Mouse (Mus musculus): ENCODE data around the gene Cryz. TPM values are rescaled to one million over a fixed set of nuclear protein-coding genes. Genes with fewer than 3 reads are reported as not detected.

Cryz gene
- polyA plus RNA-seq, 1 experiment: 7.6 TPM

GRCm38 (mm10) chr3:154577895-154578294 is 18.6 kb upstream of the Cryz start:
- TF ChIP-seq CTCF (IDR thresholded peaks at IDR 0.05; ENCODE audit: borderline replicate concordance, extremely low read depth, insufficient read depth, insufficient read length): no peak
- no peak for TF ChIP-seq POLR2A (IDR thresholded peaks at IDR 0.05; ENCODE audit: borderline replicate concordance, extremely low read depth, insufficient read depth, insufficient read length, poor library complexity, severe bottlenecking)
- DNase-seq (ENCODE audit: low read depth): no peak

GRCm38 (mm10) chr3:154584351-154584750 is 12.2 kb upstream of the Cryz start:
- no peak for DNase-seq (ENCODE audit: low read depth)
- TF ChIP-seq POLR2A (IDR thresholded peaks at IDR 0.05; ENCODE audit: borderline replicate concordance, extremely low read depth, insufficient read depth, insufficient read length, poor library complexity, severe bottlenecking) (no peak), CTCF (IDR thresholded peaks at IDR 0.05; ENCODE audit: borderline replicate concordance, extremely low read depth, insufficient read depth, insufficient read length) (no peak)

- DNase-seq (ENCODE audit: low read depth): no peak
- no peak for TF ChIP-seq POLR2A (IDR thresholded peaks at IDR 0.05; ENCODE audit: borderline replicate concordance, extremely low read depth, insufficient read depth, insufficient read length, poor library complexity, severe bottlenecking)
- no peak for TF ChIP-seq CTCF (IDR thresholded peaks at IDR 0.05; ENCODE audit: borderline replicate concordance, extremely low read depth, insufficient read depth, insufficient read length)
These were observed 5.5 kb upstream of the Cryz start for GRCm38 (mm10) chr3:154590971-154591370.

- no peak for DNase-seq (ENCODE audit: low read depth)
- TF ChIP-seq CTCF (IDR thresholded peaks at IDR 0.05; ENCODE audit: borderline replicate concordance, extremely low read depth, insufficient read depth, insufficient read length) (no peak), POLR2A (IDR thresholded peaks at IDR 0.05; ENCODE audit: borderline replicate concordance, extremely low read depth, insufficient read depth, insufficient read length, poor library complexity, severe bottlenecking) (no peak)
These were observed 4.9 kb upstream of the Cryz start for GRCm38 (mm10) chr3:154591621-154592020.

- no peak for TF ChIP-seq POLR2A (IDR thresholded peaks at IDR 0.05; ENCODE audit: borderline replicate concordance, extremely low read depth, insufficient read depth, insufficient read length, poor library complexity, severe bottlenecking)
- no peak for TF ChIP-seq CTCF (IDR thresholded peaks at IDR 0.05; ENCODE audit: borderline replicate concordance, extremely low read depth, insufficient read depth, insufficient read length)
- no peak for DNase-seq (ENCODE audit: low read depth)
These were observed 2.9 kb upstream of the Cryz start for GRCm38 (mm10) chr3:154593596-154593995.

- no peak for DNase-seq (ENCODE audit: low read depth)
- TF ChIP-seq POLR2A (IDR thresholded peaks at IDR 0.05; ENCODE audit: borderline replicate concordance, extremely low read depth, insufficient read depth, insufficient read length, poor library complexity, severe bottlenecking) (no peak), CTCF (IDR thresholded peaks at IDR 0.05; ENCODE audit: borderline replicate concordance, extremely low read depth, insufficient read depth, insufficient read length) (no peak)
These were observed 2.4 kb upstream of the Cryz start for GRCm38 (mm10) chr3:154594156-154594555.

- peak; percentile 98 for DNase-seq (ENCODE audit: low read depth)
- TF ChIP-seq CTCF (IDR thresholded peaks at IDR 0.05; ENCODE audit: borderline replicate concordance, extremely low read depth, insufficient read depth, insufficient read length): peak; percentile 62; the same call in 1 of the 2 replicates
- TF ChIP-seq POLR2A (IDR thresholded peaks at IDR 0.05; ENCODE audit: borderline replicate concordance, extremely low read depth, insufficient read depth, insufficient read length, poor library complexity, severe bottlenecking): peak; percentile 42; the same call in 1 of the 2 replicates
These were observed 533 bp downstream of the Cryz start, which contains the start of gene Tyw3 for GRCm38 (mm10) chr3:154596934-154597554. TSS of gene Tyw3 (minus strand) at chr3:154597104.

GRCm38 (mm10) chr3:154597561-154597960 is 1.1 kb downstream of the Cryz start:
- TF ChIP-seq CTCF (IDR thresholded peaks at IDR 0.05; ENCODE audit: borderline replicate concordance, extremely low read depth, insufficient read depth, insufficient read length) (no peak), POLR2A (IDR thresholded peaks at IDR 0.05; ENCODE audit: borderline replicate concordance, extremely low read depth, insufficient read depth, insufficient read length, poor library complexity, severe bottlenecking) (no peak)
- peak; percentile 15 for DNase-seq (ENCODE audit: low read depth)

- no peak for DNase-seq (ENCODE audit: low read depth)
- TF ChIP-seq POLR2A (IDR thresholded peaks at IDR 0.05; ENCODE audit: borderline replicate concordance, extremely low read depth, insufficient read depth, insufficient read length, poor library complexity, severe bottlenecking): no peak
- no peak for TF ChIP-seq CTCF (IDR thresholded peaks at IDR 0.05; ENCODE audit: borderline replicate concordance, extremely low read depth, insufficient read depth, insufficient read length)
These were observed 5.6 kb downstream of the Cryz start for GRCm38 (mm10) chr3:154602141-154602540.

- no peak for DNase-seq (ENCODE audit: low read depth)
These were observed 8.4 kb downstream of the Cryz start for GRCm38 (mm10) chr3:154604871-154605270.

GRCm38 (mm10) chr3:154607896-154608295 is 11.4 kb downstream of the Cryz start:
- no peak for DNase-seq (ENCODE audit: low read depth)
- TF ChIP-seq CTCF (IDR thresholded peaks at IDR 0.05; ENCODE audit: borderline replicate concordance, extremely low read depth, insufficient read depth, insufficient read length) (no peak), POLR2A (IDR thresholded peaks at IDR 0.05; ENCODE audit: borderline replicate concordance, extremely low read depth, insufficient read depth, insufficient read length, poor library complexity, severe bottlenecking) (no peak)

More at GRCm38 (mm10) chr3:154604871-154605270, 8.4 kb downstream of the Cryz start:
- TF ChIP-seq POLR2A (IDR thresholded peaks at IDR 0.05; ENCODE audit: borderline replicate concordance, extremely low read depth, insufficient read depth, insufficient read length, poor library complexity, severe bottlenecking) (no peak), CTCF (IDR thresholded peaks at IDR 0.05; ENCODE audit: borderline replicate concordance, extremely low read depth, insufficient read depth, insufficient read length) (no peak)

- no peak for DNase-seq (ENCODE audit: low read depth)
- TF ChIP-seq POLR2A (IDR thresholded peaks at IDR 0.05; ENCODE audit: borderline replicate concordance, extremely low read depth, insufficient read depth, insufficient read length, poor library complexity, severe bottlenecking) (no peak), CTCF (IDR thresholded peaks at IDR 0.05; ENCODE audit: borderline replicate concordance, extremely low read depth, insufficient read depth, insufficient read length) (no peak)
These were observed 15.4 kb downstream of the Cryz start for GRCm38 (mm10) chr3:154611888-154612287.

All from brain, embryonic 14.5 days (tissue).